Mouse (Mus musculus): Measurements from ENCODE around the gene Tmprss9.

DNA sequence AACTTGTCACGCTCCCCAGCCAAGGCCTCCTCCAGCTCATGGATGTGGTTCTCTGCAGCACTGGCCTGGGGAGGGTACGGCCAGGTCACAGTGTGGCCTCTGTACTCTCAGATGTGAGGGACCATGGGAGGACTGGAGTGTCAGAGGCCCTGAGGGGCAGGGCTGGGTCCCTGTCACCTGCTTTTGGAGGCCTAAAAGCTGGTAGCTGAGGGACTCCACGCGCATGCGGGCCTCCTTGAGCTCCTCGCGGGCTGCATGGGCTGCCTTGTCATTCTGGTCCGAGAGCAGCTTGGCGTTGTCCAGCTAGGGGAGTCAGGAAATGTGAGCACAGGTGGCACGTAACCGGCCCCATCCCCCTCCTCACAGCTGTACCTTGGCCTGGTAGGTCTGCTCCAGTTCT is 33.1 kb downstream of the Tmprss9 start:
- TF ChIP-seq CTCF (conservative IDR thresholded peaks at IDR 0.05; ENCODE audit: low read length) (no peak), POU5F1 (IDR thresholded peaks at IDR 0.05; ENCODE audit: borderline replicate concordance, low read length) (no peak)
